ENCODE assay signal across 16 mouse cellular contexts in the genomic region with DNA sequence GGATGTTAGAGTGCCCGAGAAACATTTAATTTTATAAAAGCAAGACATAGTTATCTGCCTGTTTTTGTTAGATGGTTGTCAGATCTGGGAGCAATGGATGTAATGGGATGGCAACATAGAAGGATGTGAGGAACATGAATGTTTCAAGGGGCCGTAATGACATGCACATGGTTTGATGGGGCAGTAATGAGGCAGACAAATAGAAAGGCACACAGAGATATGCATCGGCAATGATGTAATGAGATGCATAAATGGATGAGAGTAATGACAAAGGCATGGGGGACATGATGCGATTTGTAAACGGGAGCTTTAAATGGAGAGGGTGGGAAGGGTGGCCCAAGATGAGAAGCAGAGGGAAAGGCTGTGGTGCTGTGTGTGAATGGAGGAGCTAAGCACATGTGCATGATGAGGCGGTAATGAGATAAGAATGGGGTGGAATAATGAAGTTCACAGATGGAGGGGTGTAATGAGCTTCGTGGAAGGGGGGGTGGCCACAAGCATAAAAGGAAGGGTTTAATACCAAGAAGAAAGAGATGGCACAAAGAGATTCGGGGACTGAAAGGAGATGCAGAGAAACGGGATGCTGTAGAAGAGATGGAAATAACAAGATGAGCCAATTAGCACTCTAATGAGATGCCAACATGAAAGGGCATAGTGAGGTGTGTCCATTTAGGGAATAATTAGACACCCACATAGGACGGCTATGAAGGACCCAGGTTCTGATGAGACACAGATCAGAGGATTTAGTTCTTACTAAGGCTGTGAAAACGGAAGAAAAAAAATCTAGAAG.
DNase-seq lines count a peak whose midpoint lies in the region; ATAC-seq lines count a peak whose summit lies in the region.
"Had no signal": no experiment of that assay in that cellular context is flagged by ENCODE, and none has a peak within 500 bp of the region (broad histone marks: within the 10 kb centered on the region; RNA-seq: fewer than 3 reads in every experiment).

No protein-coding gene starts in this region.

- peak; percentile 74 for ATAC-seq in embryonic facial prominence, embryonic 11.5 days (replicated peaks; ENCODE audit: insufficient number of reproducible peaks, low FRiP score, low TSS enrichment, low read depth)
- peak; percentile 91 for ATAC-seq in hindbrain, embryonic 13.5 days (ENCODE audit: low FRiP score)
- peak; percentile 95 for ATAC-seq in midbrain, embryonic 13.5 days
- ATAC-seq in neural tube, embryonic 15.5 days (ENCODE audit: low FRiP score): peak; percentile 77
- no peak for ATAC-seq in activated CD4-positive, CD25-positive, alpha-beta regulatory T cell, adult 4 months

- H3K9me3 ChIP-seq in embryonic facial prominence, embryonic 11.5 days (replicated peaks; ENCODE audit: control insufficient read depth, low read length): no peaks in the 10 kb centered on the region
- H3K9me3 ChIP-seq in embryonic facial prominence, embryonic 10.5 days: no peaks in the 10 kb centered on the region
- H3K9me3 ChIP-seq in hindbrain, embryonic 13.5 days: no peaks in the 10 kb centered on the region
- no peaks in the 10 kb centered on the region for H3K9me3 ChIP-seq in midbrain, embryonic 13.5 days
- no peaks in the 10 kb centered on the region for H3K9me3 ChIP-seq in neural tube, embryonic 15.5 days (replicated peaks)
- H3K9me3 ChIP-seq: liver, embryonic 15.5 days had no signal

- WGBS in embryonic facial prominence, embryonic 11.5 days: 77% methylated on average over 11 of the region's 11 CpGs
- WGBS in embryonic facial prominence, embryonic 10.5 days: 77% methylated on average over 11 of the region's 11 CpGs
- WGBS in hindbrain, embryonic 13.5 days: 55% methylated on average over 11 of the region's 11 CpGs
- 34% methylated on average over 11 of the region's 11 CpGs for WGBS in midbrain, embryonic 13.5 days
- WGBS in neural tube, embryonic 15.5 days: 46% methylated on average over 11 of the region's 11 CpGs

- no peak overlapping the region for H3K4me2 ChIP-seq in embryonic facial prominence, embryonic 11.5 days (ENCODE audit: low read depth, low read length)
- H3K4me2 ChIP-seq in hindbrain, embryonic 13.5 days: no peak overlapping the region
- H3K4me2 ChIP-seq in midbrain, embryonic 13.5 days (replicated peaks): no peak overlapping the region
- H3K4me2 ChIP-seq in neural tube, embryonic 15.5 days: no peak overlapping the region
- H3K4me2 ChIP-seq: liver, embryonic 15.5 days had no signal

- no peak overlapping the region for H3K4me3 ChIP-seq in embryonic facial prominence, embryonic 11.5 days (ENCODE audit: low read depth, low read length)
- H3K4me3 ChIP-seq in embryonic facial prominence, embryonic 10.5 days: no peak overlapping the region
- no peak overlapping the region for H3K4me3 ChIP-seq in hindbrain, embryonic 13.5 days
- H3K4me3 ChIP-seq in midbrain, embryonic 13.5 days (replicated peaks): no peak overlapping the region
- no peak overlapping the region for H3K4me3 ChIP-seq in neural tube, embryonic 15.5 days (replicated peaks)
- H3K4me3 ChIP-seq: heart, adult 2 months; liver, embryonic 15.5 days; myocyte had no signal

- no peak overlapping the region for H3K9ac ChIP-seq in embryonic facial prominence, embryonic 11.5 days (replicated peaks; ENCODE audit: low read length)
- H3K9ac ChIP-seq in hindbrain, embryonic 13.5 days: no peak overlapping the region
- no peak overlapping the region for H3K9ac ChIP-seq in midbrain, embryonic 13.5 days (replicated peaks)
- H3K9ac ChIP-seq in neural tube, embryonic 15.5 days (replicated peaks): no peak overlapping the region
- H3K9ac ChIP-seq: liver, embryonic 15.5 days had no signal

- no peaks in the 10 kb centered on the region for H3K4me1 ChIP-seq in embryonic facial prominence, embryonic 11.5 days (ENCODE audit: control insufficient read depth, insufficient read depth, low read length)
- H3K4me1 ChIP-seq in embryonic facial prominence, embryonic 10.5 days: peaks cover 19% of the 10 kb centered on the region
- peaks cover 8% of the 10 kb centered on the region; the same call in 1 of the 2 replicates for H3K4me1 ChIP-seq in hindbrain, embryonic 13.5 days (replicated peaks)
- peaks cover 9% of the 10 kb centered on the region; the same call in 1 of the 2 replicates for H3K4me1 ChIP-seq in midbrain, embryonic 13.5 days (replicated peaks)
- H3K4me1 ChIP-seq in neural tube, embryonic 15.5 days: no peaks in the 10 kb centered on the region
- H3K4me1 ChIP-seq: liver, embryonic 15.5 days had no signal

- no peak for DNase-seq in embryonic facial prominence, embryonic 11.5 days (ENCODE audit: low spot score)
- no peak for DNase-seq in embryonic facial prominence, embryonic 10.5 days (ENCODE audit: low spot score)
- no peak for DNase-seq in thymus, adult 18-20 months
- no peak for DNase-seq in ovary, postnatal 36 days (ENCODE audit: low spot score)
- DNase-seq: cerebellum, adult 11-12 months; gastrocnemius, postnatal 10 days; heart, adult 2 months; kidney, adult 2 months; kidney, postnatal 25 days; lung, postnatal 10 days had no signal

- H3K36me3 ChIP-seq in embryonic facial prominence, embryonic 11.5 days (replicated peaks; ENCODE audit: control insufficient read depth, insufficient read depth, low read depth, low read length): no peaks in the 10 kb centered on the region
- no peaks in the 10 kb centered on the region for H3K36me3 ChIP-seq in embryonic facial prominence, embryonic 10.5 days (replicated peaks)
- H3K36me3 ChIP-seq in hindbrain, embryonic 13.5 days: no peaks in the 10 kb centered on the region
- no peaks in the 10 kb centered on the region for H3K36me3 ChIP-seq in midbrain, embryonic 13.5 days
- no peaks in the 10 kb centered on the region for H3K36me3 ChIP-seq in neural tube, embryonic 15.5 days
- H3K36me3 ChIP-seq: liver, embryonic 15.5 days had no signal

- no peaks in the 10 kb centered on the region for H3K27me3 ChIP-seq in embryonic facial prominence, embryonic 11.5 days (ENCODE audit: control insufficient read depth, insufficient read depth, low read length)
- H3K27me3 ChIP-seq in embryonic facial prominence, embryonic 10.5 days (replicated peaks; ENCODE audit: low read depth, poor library complexity, severe bottlenecking): no peaks in the 10 kb centered on the region
- no peaks in the 10 kb centered on the region for H3K27me3 ChIP-seq in hindbrain, embryonic 13.5 days
- H3K27me3 ChIP-seq in midbrain, embryonic 13.5 days: no peaks in the 10 kb centered on the region
- no peaks in the 10 kb centered on the region for H3K27me3 ChIP-seq in neural tube, embryonic 15.5 days (replicated peaks)
- H3K27me3 ChIP-seq: liver, embryonic 15.5 days had no signal

- no peak overlapping the region for H3K27ac ChIP-seq in embryonic facial prominence, embryonic 11.5 days (replicated peaks; ENCODE audit: low read depth, low read length)
- H3K27ac ChIP-seq in embryonic facial prominence, embryonic 10.5 days (replicated peaks): no peak overlapping the region
- peak overlapping the region; percentile 45 for H3K27ac ChIP-seq in hindbrain, embryonic 13.5 days
- peak overlapping the region; percentile 79 for H3K27ac ChIP-seq in midbrain, embryonic 13.5 days
- H3K27ac ChIP-seq in neural tube, embryonic 15.5 days (replicated peaks): no peak overlapping the region
- H3K27ac ChIP-seq: heart, adult 2 months; liver, embryonic 15.5 days had no signal

Comparison
In these comparisons a context has a peak if more than half of its experiments do, and no peak if none do; other contexts are left out.
1. H3K27ac ChIP-seq: peak in hindbrain, embryonic 13.5 days (single experiment) and midbrain, embryonic 13.5 days (single experiment); none in embryonic facial prominence, embryonic 11.5 days (single experiment), embryonic facial prominence, embryonic 10.5 days (single experiment) and neural tube, embryonic 15.5 days (single experiment).